Mouse (Mus musculus) heart, adult 11 months (tissue): ENCODE measurements at regions not wholly inside any gene's neighbourhood (a gene's known extent, or its start where the extent isn't known, plus 50 kb on each side); places are given as distances from the start of the nearest gene placed in this dataset.

Experiments used
- DNase-seq: peaks from one replicate; pipeline ENCODE4 v3.0.0; 2022

DNA sequence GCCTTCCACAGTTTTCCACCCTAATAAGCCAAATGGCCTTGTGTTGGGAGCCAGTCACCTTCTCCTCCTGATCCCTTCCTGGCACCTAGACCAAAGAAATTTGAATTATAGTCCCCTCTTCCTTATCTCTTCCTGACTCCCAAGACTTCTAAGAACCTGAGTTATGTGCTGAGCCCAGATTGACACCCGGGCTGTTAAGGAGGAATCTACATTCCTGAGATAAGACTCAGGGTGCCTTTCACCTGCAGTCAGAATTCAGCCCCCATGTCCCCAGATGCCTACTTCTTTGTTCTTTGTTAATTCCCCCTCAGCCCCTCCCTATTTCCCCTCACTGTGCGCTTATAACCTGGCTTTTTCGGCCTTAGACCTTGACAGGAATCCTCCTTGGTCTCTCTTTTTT, 1531.6 kb upstream of the B3galt2 start:
- DNase-seq = peak; percentile 70

DNA sequence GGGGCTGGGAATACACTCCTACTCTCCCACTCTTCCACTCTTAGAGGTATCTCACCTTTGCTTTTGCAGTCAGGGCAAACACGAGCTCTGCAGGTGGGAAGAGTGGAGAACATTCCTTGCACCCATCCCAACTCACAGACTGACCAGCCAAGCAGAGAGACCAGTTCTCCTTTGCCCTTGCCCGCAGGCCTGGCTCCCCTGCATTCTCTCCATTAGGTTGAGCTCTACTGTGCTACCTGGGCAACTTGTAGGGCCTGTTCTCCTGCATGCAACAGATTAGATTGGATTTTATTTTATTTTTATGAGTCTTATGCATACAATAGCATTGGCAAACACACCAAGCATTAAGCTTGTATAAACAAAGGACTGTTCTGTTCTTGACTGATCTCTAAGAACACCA, 1483.2 kb upstream of the B3galt2 start:
- no peak for DNase-seq

DNA sequence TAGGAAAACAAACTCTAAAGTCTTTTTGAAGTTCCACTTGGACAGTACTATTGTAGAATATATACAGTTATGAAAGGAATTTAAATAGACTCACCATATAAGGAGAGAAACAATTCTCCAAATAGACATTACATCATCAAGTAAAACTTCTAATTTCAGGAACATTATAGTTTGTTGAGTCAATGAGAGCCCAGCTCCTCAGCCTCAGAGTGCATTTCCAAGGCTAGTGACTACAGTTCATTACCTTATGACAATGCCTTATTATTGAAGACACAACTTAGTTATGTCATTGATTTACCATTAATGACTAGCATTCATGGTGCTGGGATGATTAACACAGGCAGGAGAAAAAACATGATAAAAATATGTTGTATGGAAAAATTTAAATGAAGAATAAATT, 1481.0 kb upstream of the B3galt2 start:
- DNase-seq = no peak

DNA sequence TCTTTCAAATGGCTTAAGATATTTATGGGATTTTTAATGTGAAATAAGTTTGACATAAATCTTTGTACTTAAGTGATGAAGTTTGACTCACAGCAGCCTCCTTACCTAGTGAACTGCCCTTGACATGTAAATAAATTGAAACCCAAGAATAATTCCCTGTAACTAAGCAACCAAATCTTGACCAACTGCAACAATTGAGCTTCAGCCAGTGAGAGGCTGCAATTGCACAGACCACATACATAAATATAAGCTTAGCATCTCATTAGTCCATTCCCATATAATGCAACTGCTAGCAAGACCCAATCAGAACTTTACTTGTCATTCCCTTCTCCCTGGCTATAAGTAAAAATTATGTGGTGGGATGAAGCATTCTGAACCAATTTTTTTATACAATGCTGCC, 1473.5 kb upstream of the B3galt2 start:
- DNase-seq = no peak

DNA sequence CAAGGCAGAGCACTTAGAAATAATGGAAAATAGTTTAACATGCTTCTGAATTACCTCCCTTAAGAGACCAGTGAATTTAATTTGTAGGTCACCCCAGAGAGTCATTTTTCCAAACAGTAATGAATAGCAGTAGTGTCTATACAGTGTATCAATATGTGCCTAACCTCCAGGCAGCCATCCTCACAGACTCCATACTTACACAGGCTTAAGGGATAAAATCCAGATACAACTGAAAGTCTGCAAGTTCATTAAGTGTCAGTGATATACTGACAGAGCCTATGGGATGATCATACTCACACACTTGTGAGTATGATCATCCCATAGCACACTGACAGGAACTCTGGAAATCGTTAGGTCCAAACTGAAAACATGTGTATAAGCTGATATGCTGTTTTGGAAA, 1469.3 kb upstream of the B3galt2 start:
- no peak for DNase-seq

DNA sequence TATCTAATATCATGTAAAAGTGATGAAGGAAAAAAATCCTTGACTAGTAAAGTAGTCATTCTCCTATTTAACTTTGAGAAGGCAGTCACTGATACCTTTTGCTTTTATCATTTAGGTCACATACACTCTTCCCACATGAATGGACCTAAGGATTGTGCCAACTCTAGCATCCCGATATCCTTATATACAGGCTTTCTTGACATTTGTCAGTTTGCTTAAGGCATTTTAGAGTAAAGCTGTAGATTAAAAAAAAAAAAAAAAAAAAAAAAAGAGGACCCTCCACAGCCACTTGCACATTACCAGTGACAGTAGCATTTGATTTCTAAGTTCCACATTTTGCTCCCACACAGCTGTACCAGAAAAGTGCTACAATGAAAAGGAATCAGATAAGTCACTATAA, 1425.7 kb upstream of the B3galt2 start:
- DNase-seq = no peak
